Mouse (Mus musculus) olfactory bulb, adult 2 months (tissue): Measurements from ENCODE around the gene Dtnb. TPM values are rescaled to one million over a fixed set of nuclear protein-coding genes. Genes with fewer than 3 reads are reported as not detected.
"Not testable (repeated sequence)": the region's sequence is repeated elsewhere in the genome, so short reads cannot be mapped to it uniquely, and the experiment has no call there.

Experiments
- H3K27ac ChIP-seq: fragments of 200-500 bp; 2 replicates; pipeline ENCODE4 v1.5.1; 2012; ENCODE audit warnings: low read depth, low read length; ENCODE audit not compliant: insufficient read depth
- H3K4me1 ChIP-seq: fragments of 200-500 bp; 2 replicates; pipeline ENCODE4 v1.6.1; 2012; ENCODE audit warnings: low read length; ENCODE audit not compliant: control insufficient read depth, insufficient read depth
- H3K4me3 ChIP-seq: fragments of 200-500 bp; 2 replicates; pipeline ENCODE4 v1.5.1; 2012; ENCODE audit warnings: mild to moderate bottlenecking, low read depth, low read length, moderate library complexity; ENCODE audit not compliant: insufficient read depth
- CTCF ChIP-seq: fragments of 200-500 bp; IDR thresholded peaks from 2 replicates; pipeline ENCODE4 v1.5.1; 2012; ENCODE audit warnings: low read depth, mild to moderate bottlenecking, low read length, moderate library complexity; ENCODE audit not compliant: insufficient read depth
- POLR2A ChIP-seq: fragments of 200-500 bp; IDR thresholded peaks from 2 replicates; pipeline ENCODE4 v1.6.1; 2012; ENCODE audit warnings: mild to moderate bottlenecking, low read depth, low read length, moderate library complexity; ENCODE audit not compliant: insufficient read depth
- WGBS: fragments of 180-500 bp; shearing (Covaris S2); methylation state at CpG from one replicate; pipeline ENCODE4 v1.1.7; 2018; 5-methylcytosine and 5-hydroxymethylcytosine counted together
- polyA plus RNA-seq: library from polyadenylated mRNA; stranded (reverse); fragments of >200 nt; gene quantifications from 2 replicates; pipeline ENCODE4 v1.2.4, GENCODE M21; 2012; ENCODE audit warnings: low replicate concordance; ENCODE audit not compliant: missing spikeins, insufficient read depth, insufficient read length

Dtnb gene
- polyA plus RNA-seq, 1 experiment, result not detected

- peaks cover 11% of the 10 kb centered on the region; the same call in 1 of the 2 replicates for H3K4me1 ChIP-seq
- WGBS, result 46% methylated on average over 5 of the region's 5 CpGs
- H3K27ac ChIP-seq, result no peak overlapping the region
- no peak overlapping the region for H3K4me3 ChIP-seq
- TF ChIP-seq POLR2A (no peak), CTCF (no peak)
Observed at GRCm38 (mm10) chr12:3669971-3670381, 97.8 kb downstream of the Dtnb start.

- 81% methylated on average over 4 of the region's 4 CpGs for WGBS
- no peak overlapping the region for H3K4me3 ChIP-seq
- H3K27ac ChIP-seq, result no peak overlapping the region
- H3K4me1 ChIP-seq, result peaks cover 13% of the 10 kb centered on the region; the same call in 1 of the 2 replicates
- TF ChIP-seq POLR2A (no peak), CTCF (no peak)
Observed at GRCm38 (mm10) chr12:3671117-3671516, 98.9 kb downstream of the Dtnb start.

GRCm38 (mm10) chr12:3672786-3673185 lies 100.6 kb downstream of the Dtnb start:
- 76% methylated on average over 9 of the region's 9 CpGs for WGBS
- H3K27ac ChIP-seq, result no peak overlapping the region
- peaks cover 13% of the 10 kb centered on the region; the same call in 1 of the 2 replicates for H3K4me1 ChIP-seq
- TF ChIP-seq CTCF (no peak), POLR2A (no peak)
- no peak overlapping the region for H3K4me3 ChIP-seq

- no peak overlapping the region for H3K27ac ChIP-seq
- H3K4me1 ChIP-seq, result peaks cover 15% of the 10 kb centered on the region
- WGBS, result 63% methylated on average over 8 of the region's 8 CpGs
- no peak overlapping the region for H3K4me3 ChIP-seq
- TF ChIP-seq CTCF (no peak), POLR2A (no peak)
Observed at GRCm38 (mm10) chr12:3673886-3674285, 101.7 kb downstream of the Dtnb start.

- peak overlapping the region; percentile 74 for H3K27ac ChIP-seq
- peaks cover 15% of the 10 kb centered on the region for H3K4me1 ChIP-seq
- H3K4me3 ChIP-seq, result no peak overlapping the region
- TF ChIP-seq POLR2A, result no peak
- no peak for TF ChIP-seq CTCF
- WGBS, result 42% methylated on average over 9 of the region's 9 CpGs
Observed at GRCm38 (mm10) chr12:3674913-3675312, 102.7 kb downstream of the Dtnb start.

GRCm38 (mm10) chr12:3680721-3681120 lies 108.5 kb downstream of the Dtnb start:
- TF ChIP-seq CTCF (no peak), POLR2A (no peak)
- Histone ChIP-seq H3K4me3 (no peak overlapping the region), H3K4me1 (peaks cover 3% of the 10 kb centered on the region; the same call in 1 of the 2 replicates), H3K27ac (no peak overlapping the region)
- WGBS, result 86% methylated on average over 5 of the region's 5 CpGs

- WGBS, result 60% methylated on average over 8 of the region's 8 CpGs
- Histone ChIP-seq H3K4me3 (no peak overlapping the region), H3K27ac (no peak overlapping the region), H3K4me1 (peaks cover 3% of the 10 kb centered on the region; the same call in 1 of the 2 replicates)
- TF ChIP-seq CTCF (no peak), POLR2A (no peak)
Observed at GRCm38 (mm10) chr12:3683041-3683440, 110.9 kb downstream of the Dtnb start.

GRCm38 (mm10) chr12:3686419-3686940 lies 114.3 kb downstream of the Dtnb start:
- Histone ChIP-seq H3K4me3 (no peak overlapping the region), H3K27ac (no peak overlapping the region), H3K4me1 (no peaks in the 10 kb centered on the region)
- WGBS, result 91% methylated on average over 7 of the region's 7 CpGs
- TF ChIP-seq CTCF (no peak), POLR2A (no peak)

GRCm38 (mm10) chr12:3690926-3691529 lies 118.8 kb downstream of the Dtnb start:
- 95% methylated on average over 17 of the region's 17 CpGs for WGBS
- not testable (repeated sequence) for H3K27ac ChIP-seq, H3K4me1 ChIP-seq, H3K4me3 ChIP-seq

- TF ChIP-seq CTCF, result no peak
- H3K4me1 ChIP-seq, result no peaks in the 10 kb centered on the region
- H3K27ac ChIP-seq, result no peak overlapping the region
- 85% methylated on average over 6 of the region's 6 CpGs for WGBS
- H3K4me3 ChIP-seq, result no peak overlapping the region
Observed at GRCm38 (mm10) chr12:3692795-3693392, 120.7 kb downstream of the Dtnb start.
